Mouse (Mus musculus) monocyte, adult 5-6 weeks (primary cell): ENCODE results near the gene Stk4. TPM values are rescaled to one million over a fixed set of nuclear protein-coding genes. Genes with fewer than 3 reads are reported as not detected.

Source experiments
- ATAC-seq: fragments of 153-309, 156-312 bp; replicated peaks from 2 replicates; pipeline ENCODE4 v1.8.0; 2017; ENCODE audit warnings: mild to moderate bottlenecking; ENCODE audit not compliant: low TSS enrichment, insufficient number of reproducible peaks, severe bottlenecking, poor library complexity, low FRiP score
- total RNA-seq: library from RNA; stranded (forward); fragments of 200-1000, 200-491, 200-594 nt; gene quantifications from 3 replicates; pipeline ENCODE4 v1.2.3, GENCODE M21; 2017

Stk4 gene
- total RNA-seq, 1 experiment from 2014 or later, result 304 TPM

GRCm38 (mm10) chr2:164114051-164114450 lies 43.9 kb downstream of the Stk4 start:
- no peak for ATAC-seq

- ATAC-seq, result no peak
These were observed 45.4 kb downstream of the Stk4 start for GRCm38 (mm10) chr2:164115531-164115930.

GRCm38 (mm10) chr2:164119503-164119902 lies 49.4 kb downstream of the Stk4 start:
- ATAC-seq, result no peak

- ATAC-seq, result no peak
These were observed 53.1 kb downstream of the Stk4 start for GRCm38 (mm10) chr2:164123169-164123766.

- no peak for ATAC-seq
These were observed 56.4 kb downstream of the Stk4 start for GRCm38 (mm10) chr2:164126533-164126955.

- ATAC-seq, result no peak
These were observed 57.2 kb downstream of the Stk4 start for GRCm38 (mm10) chr2:164127297-164127696.

GRCm38 (mm10) chr2:164128576-164129411 lies 58.7 kb downstream of the Stk4 start:
- ATAC-seq, result no peak

GRCm38 (mm10) chr2:164131586-164131985 lies 61.5 kb downstream of the Stk4 start:
- no peak for ATAC-seq

- no peak for ATAC-seq
These were observed 64.4 kb downstream of the Stk4 start for GRCm38 (mm10) chr2:164134563-164134962.

GRCm38 (mm10) chr2:164135367-164135766 lies 65.2 kb downstream of the Stk4 start:
- ATAC-seq, result no peak

GRCm38 (mm10) chr2:164136393-164136792 lies 66.3 kb downstream of the Stk4 start:
- no peak for ATAC-seq

GRCm38 (mm10) chr2:164137754-164138153 lies 67.6 kb downstream of the Stk4 start:
- ATAC-seq, result no peak

GRCm38 (mm10) chr2:164142021-164142420 lies 71.9 kb downstream of the Stk4 start:
- no peak for ATAC-seq

- ATAC-seq, result no peak
These were observed 73.9 kb downstream of the Stk4 start for GRCm38 (mm10) chr2:164144025-164144424.

- no peak for ATAC-seq
These were observed 74.4 kb downstream of the Stk4 start for GRCm38 (mm10) chr2:164144541-164144940.

- ATAC-seq, result no peak
These were observed 76.4 kb downstream of the Stk4 start for GRCm38 (mm10) chr2:164146556-164146955.

- no peak for ATAC-seq
These were observed 80.1 kb downstream of the Stk4 start for GRCm38 (mm10) chr2:164150086-164150760.

- no peak for ATAC-seq
These were observed 82.2 kb downstream of the Stk4 start for GRCm38 (mm10) chr2:164152341-164152740.

GRCm38 (mm10) chr2:164154007-164154406 lies 83.9 kb downstream of the Stk4 start:
- ATAC-seq, result no peak

GRCm38 (mm10) chr2:164156158-164156557 lies 86.0 kb downstream of the Stk4 start:
- no peak for ATAC-seq
